Mouse (Mus musculus): Measurements from ENCODE around the gene Zfp973. TPM values are rescaled to one million over a fixed set of nuclear protein-coding genes. Genes with fewer than 3 reads are reported as not detected.
"Not testable (repeated sequence)": the region's sequence is repeated elsewhere in the genome, so short reads cannot be mapped to it uniquely, and the experiment has no call there.

Gene Zfp973
- 7.8 and 8.8 TPM in 2 replicates for polyA plus RNA-seq (2015; fragmentation: Nextera tagmentation; extraction: Ambion mirVana)

DNA sequence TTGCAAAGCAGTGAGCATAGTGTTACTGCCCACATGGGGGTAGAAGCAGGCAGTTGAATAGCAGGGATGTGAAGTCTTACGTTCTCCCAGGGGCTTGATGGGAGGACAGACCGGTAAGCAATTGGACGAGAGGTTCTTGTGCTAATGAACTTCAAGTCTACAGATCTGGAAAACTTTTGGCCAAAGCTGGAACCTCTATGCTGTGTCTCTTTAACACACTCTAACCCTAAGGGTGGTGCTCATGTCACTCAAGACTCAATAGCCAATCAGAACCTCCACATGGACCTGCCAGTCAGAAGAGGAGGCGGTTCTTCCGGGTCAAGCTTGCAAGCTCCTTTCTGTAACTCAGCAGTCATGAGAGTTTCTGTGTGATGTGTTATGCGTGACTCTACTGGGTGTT lies at the start of gene Zfp973:
TSS of gene Zfp973 (plus strand) at position 301 of the 400 bp plus-strand sequence.
- H3K27ac ChIP-seq; H3K27me3 ChIP-seq (replicated peaks); H3K9ac ChIP-seq; H3K4me2 ChIP-seq (replicated peaks); H3K4me3 ChIP-seq (replicated peaks); H3K9me3 ChIP-seq; ATAC-seq; H3K4me1 ChIP-seq (replicated peaks); H3K36me3 ChIP-seq: not testable (repeated sequence)
- WGBS: no CpG with 5 or more reads among the region's 6 CpGs

DNA sequence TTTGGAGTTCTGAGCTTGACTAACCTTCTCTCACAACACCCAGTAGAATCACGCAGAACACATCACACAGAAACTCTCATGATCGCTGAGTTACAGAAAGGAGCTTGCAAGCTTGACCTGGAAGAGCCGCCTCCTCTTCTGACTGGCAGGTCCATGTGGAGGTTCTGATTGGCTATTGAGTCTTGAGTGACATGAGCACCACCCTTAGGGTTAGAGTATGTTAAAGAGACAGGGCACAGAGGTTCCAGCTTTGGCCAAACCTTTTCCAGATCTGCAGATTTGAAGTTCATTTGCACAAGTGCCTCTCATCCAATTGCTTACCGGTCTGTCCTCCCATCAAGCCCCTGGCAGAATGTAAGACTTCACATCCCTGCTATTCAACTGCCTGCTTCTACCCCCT lies 34.1 kb upstream of the Zfp973 start, which contains the start of gene Gm14308:
TSS of gene Gm14308 (minus strand) at position 101 of the 400 bp plus-strand sequence.
- ATAC-seq; H3K36me3 ChIP-seq; H3K4me3 ChIP-seq (replicated peaks); H3K9me3 ChIP-seq; H3K4me2 ChIP-seq (replicated peaks); H3K4me1 ChIP-seq (replicated peaks); H3K27ac ChIP-seq; H3K9ac ChIP-seq; H3K27me3 ChIP-seq (replicated peaks): not testable (repeated sequence)
- no CpG with 5 or more reads among the region's 4 CpGs for WGBS

DNA sequence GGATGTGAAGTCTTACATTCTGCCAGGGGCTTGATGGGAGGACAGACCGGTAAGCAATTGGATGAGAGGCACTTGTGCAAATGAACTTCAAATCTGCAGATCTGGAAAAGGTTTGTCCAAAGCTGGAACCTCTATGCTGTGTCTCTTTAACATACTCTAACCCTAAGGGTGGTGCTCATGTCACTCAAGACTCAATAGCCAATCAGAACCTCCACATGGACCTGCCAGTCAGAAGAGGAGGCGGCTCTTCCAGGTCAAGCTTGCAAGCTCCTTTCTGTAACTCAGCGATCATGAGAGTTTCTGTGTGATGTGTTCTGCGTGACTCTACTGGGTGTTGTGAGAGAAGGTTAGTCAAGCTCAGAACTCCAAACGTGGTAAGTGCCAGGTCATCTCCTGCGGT lies 37.7 kb downstream of the Zfp973 start, which contains the start of gene Gm14305:
TSS of gene Gm14305 (plus strand) at position 278 of the 400 bp plus-strand sequence.
- H3K27ac ChIP-seq; ATAC-seq; H3K4me1 ChIP-seq (replicated peaks); H3K36me3 ChIP-seq; H3K27me3 ChIP-seq (replicated peaks); H3K9me3 ChIP-seq: not testable (repeated sequence)
- Histone ChIP-seq H3K4me2 (replicated peaks) (peak within 1 kb of the TSS; percentile 43), H3K9ac (peak within 1 kb of the TSS; percentile 32), H3K4me3 (replicated peaks) (peak within 1 kb of the TSS; percentile 45)
- 0% methylated on average over 2 of the region's 6 CpGs for WGBS

Other genes starting within 250 kb of the Zfp973 start
- gene Gm14435, start 246.9 kb upstream of the Zfp973 start, polyA plus RNA-seq (2015; fragmentation: Nextera tagmentation; extraction: Ambion mirVana): 13.0 and 14.4 TPM in 2 replicates
- gene Gm14434, start 183.7 kb upstream of the Zfp973 start, polyA plus RNA-seq (2015; fragmentation: Nextera tagmentation; extraction: Ambion mirVana): 1.6 and 14.1 TPM in 2 replicates
- gene Zfp967, start 149.5 kb upstream of the Zfp973 start, polyA plus RNA-seq (2015; fragmentation: Nextera tagmentation; extraction: Ambion mirVana): not detected in 2 replicates
- gene Gm14308, start 34.2 kb upstream of the Zfp973 start, polyA plus RNA-seq (2015; fragmentation: Nextera tagmentation; extraction: Ambion mirVana): 17.6 and 19.3 TPM in 2 replicates
- 22.8 and 24.9 TPM in 2 replicates for gene Gm14305, start 37.8 kb downstream of the Zfp973 start, polyA plus RNA-seq (2015; fragmentation: Nextera tagmentation; extraction: Ambion mirVana)
- 11.2 and 11.3 TPM in 2 replicates for gene Gm14295, start 128.1 kb downstream of the Zfp973 start, polyA plus RNA-seq (2015; fragmentation: Nextera tagmentation; extraction: Ambion mirVana)
- not detected in 2 replicates for gene Gm14408, start 160.6 kb downstream of the Zfp973 start, polyA plus RNA-seq (2015; fragmentation: Nextera tagmentation; extraction: Ambion mirVana)